Mouse (Mus musculus) adrenal gland, postnatal 4 days (tissue): Measurements from ENCODE around the gene Klhl41. TPM values are rescaled to one million over a fixed set of nuclear protein-coding genes. Genes with fewer than 3 reads are reported as not detected.

Experiments
- DNase-seq, 2 experiments: peaks; one replicate each; pipeline ENCODE4 v3.0.0; 2021 to 2022; ENCODE audit warnings: low spot score in 2 of 2, mixed read lengths in 2 of 2
- total RNA-seq, 2 experiments: library from RNA; stranded (reverse); gene quantifications; 2 replicates each; pipeline ENCODE4 v1.2.3; 2021

Gene Klhl41
- total RNA-seq, 2 experiments from 2014 or later, result 5.2 to 18.0 TPM

DNA sequence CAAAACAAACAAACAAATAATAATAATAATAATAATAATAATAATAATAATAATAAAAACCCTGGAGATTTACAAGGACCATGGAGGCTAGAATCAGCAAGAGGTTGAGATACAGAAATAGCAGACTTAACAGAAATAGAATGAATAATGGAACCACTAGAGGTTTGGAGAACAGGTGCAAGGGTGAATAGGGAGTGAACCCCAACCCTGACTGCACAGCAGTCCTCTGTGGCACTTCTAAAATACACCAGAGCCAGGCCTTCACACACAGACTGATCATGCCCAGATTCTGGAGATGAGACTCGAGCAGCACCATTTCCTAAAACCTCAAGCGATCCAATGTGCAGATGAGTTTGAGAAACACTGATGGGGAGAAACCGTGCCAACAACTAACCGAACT lies 12.0 kb downstream of the Klhl41 start:
- no peak for DNase-seq

DNA sequence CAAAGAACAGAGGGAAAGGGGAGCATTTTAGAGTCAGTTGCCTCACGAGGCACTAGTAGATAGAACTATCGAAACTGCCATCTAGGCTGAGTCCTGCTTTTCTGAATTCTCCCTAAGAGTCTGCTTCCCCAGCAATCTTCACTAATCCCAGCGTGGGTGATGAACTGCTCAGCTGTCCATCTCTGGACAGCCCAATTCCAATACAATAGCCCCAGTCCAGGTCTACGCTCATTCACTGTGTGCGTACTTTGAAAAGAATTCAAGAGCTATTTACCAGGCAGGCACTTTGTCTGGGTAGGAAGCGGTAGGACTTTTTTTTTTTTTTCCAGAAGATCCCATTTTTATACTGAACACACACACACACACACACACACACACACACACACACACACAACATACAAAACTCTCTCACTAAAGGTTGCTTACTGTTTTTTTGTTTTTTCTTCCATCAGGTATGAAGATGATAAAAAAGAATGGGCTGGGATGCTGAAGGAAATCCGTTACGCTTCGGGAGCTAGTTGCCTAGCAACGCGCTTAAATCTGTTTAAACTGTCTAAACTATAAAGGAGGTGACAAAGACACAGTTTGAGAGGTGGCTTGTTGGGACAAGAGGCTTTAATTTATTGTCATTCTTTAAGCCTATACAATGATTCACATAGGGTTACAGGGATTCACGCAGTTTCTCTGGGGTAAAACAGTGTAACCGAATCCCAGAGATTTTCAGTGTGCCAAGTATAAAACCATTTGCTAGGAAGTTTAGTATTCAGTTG lies 13.3 kb downstream of the Klhl41 start:
- DNase-seq, result no peak

DNA sequence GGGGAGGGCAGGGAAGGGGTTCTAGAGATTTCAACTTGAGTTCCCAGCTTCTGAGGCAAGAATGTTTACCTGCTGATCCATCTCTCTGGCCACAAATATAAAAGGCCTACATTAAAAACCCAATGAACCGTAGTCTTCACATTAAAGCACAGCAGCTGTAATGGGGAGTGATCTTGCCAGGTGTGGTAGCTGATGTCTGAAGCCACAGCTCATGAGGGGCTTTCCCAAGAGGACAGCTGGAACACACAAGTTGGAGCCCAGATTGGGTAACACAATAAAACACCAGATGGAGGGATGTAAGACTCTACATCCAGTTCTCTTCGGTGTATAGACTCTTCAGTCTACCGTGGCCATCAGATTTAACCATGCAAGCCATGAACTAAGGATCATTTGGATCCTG lies 14.6 kb downstream of the Klhl41 start:
- DNase-seq, result no peak

DNA sequence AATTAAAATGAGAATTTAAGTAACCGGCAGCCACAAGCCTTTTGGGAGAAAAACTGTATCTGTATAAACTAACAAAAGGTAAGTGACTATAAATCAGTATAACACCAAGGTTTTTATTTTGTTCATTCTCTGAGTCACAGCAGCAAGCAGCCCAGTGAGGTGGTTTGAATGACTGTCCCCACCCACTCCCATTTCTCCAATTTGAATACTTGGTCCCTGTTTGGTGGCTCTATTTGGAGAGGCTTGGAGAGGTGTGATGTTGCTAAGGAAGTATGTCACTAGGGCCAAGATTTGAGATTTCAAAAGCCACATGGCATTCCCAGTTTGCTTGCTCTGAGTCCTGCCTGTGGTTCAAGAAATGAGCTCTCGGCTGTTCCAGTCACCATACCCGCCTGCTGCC lies 20.3 kb downstream of the Klhl41 start:
- no peak for DNase-seq

- no peak for DNase-seq
These were observed 20.9 kb downstream of the Klhl41 start for GRCm38 (mm10) chr2:69690843-69691242.

- no peak for DNase-seq
These were observed 23.6 kb downstream of the Klhl41 start for GRCm38 (mm10) chr2:69693501-69693900.

- no peak for DNase-seq
These were observed 30.5 kb downstream of the Klhl41 start for GRCm38 (mm10) chr2:69700446-69700845.

DNA sequence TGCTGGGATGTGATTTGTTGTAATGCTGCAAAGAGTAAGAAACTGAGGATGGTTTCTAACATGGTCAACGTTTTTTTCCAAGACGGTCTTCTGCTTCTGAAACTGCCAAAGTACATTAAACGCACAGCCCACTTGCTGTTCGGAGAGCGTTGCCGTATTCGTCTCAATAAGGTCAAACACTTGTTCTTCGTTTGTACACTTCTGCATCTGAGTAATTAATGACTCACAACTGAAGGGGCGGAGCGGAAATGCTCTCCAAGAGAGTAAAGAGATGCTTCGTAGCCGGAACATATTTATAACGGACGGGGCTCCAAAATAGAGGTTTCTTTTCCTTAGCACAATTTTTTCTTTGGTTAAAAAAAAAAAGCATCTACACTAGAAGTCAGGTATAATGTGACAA lies 42.3 kb downstream of the Klhl41 start:
- DNase-seq, result no peak

DNA sequence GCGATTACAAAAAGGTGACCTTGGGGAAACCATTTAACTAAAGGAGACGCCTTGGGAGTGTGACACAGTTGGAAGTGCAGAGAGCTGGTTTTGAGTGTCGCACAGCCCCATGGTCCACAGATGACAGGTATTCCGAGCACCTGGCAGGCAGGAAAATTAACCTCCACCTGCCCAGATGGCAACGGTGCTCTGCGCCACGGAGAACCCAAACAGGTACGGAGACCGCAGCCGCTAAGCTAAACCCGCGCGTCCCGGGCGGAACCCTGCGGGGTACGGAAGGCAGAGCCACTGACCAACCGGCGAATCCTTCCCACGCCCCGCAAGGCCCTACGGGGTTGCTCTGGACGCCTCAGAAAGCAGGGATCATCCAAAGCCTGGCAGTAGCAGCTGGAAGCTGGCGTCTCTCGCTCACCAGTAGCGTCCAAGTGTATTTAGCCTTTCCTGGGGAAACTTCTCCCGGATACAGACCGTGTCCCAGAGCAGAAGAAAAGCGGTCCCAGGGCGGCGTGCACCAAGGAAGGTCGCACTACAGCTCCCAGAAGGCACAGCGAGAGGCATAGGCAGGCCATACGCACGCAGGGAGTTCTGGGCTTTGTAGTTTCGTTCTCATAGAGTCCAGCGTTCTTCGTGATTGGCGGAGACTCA lies 43.2 kb downstream of the Klhl41 start, which contains the start of gene Fastkd1:
TSS of gene Fastkd1 (minus strand) at position 536 of the 645 bp plus-strand sequence.
- DNase-seq, result peak; percentile 46 to 66

GRCm38 (mm10) chr2:69713626-69714014 lies 43.7 kb downstream of the Klhl41 start:
- no peak for DNase-seq

GRCm38 (mm10) chr2:69714126-69714525 lies 44.2 kb downstream of the Klhl41 start:
- no peak for DNase-seq

DNA sequence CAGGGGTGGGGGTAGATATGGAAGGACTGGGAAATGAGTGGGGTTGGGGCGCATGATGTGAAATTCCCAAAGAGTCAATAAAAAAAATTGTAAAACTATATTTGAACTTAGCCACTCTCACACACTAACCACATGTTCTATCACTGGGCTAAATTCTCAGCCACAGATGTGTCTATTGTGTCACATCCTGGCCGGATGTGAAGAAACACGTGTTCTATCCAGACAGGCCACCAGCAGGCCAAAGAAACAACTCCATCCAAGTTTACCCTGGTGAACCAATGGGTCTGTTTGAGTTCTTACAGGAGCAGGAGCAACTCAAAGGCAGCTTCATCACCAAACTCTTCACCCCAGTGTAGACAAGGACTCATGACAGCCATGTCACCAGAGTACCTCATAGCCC lies 46.6 kb downstream of the Klhl41 start:
- no peak for DNase-seq

DNA sequence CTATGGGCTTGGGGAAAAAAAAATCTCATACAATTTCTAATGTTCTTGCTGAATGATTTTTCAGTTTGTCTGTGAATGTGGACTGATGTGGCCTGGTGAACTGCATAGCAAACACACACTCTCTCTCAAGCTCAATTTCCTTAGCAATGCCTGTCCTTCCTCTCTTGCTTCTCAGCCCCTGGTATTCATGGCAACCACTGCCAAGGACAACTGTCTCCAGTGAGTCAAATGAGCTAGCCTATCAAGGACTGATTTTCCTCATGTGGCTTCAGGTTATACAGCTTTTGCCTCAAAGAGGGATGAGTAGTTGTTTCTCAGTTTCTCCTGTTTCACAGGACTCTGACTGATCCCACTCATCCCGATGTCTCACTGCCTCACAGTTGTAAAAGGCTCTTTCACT lies 49.2 kb downstream of the Klhl41 start:
- peak in 1 of 2 experiments; percentile 14 for DNase-seq

GRCm38 (mm10) chr2:69722273-69722649 lies 52.3 kb downstream of the Klhl41 start, which contains the start of gene Ppig:
Gene Ppig, plus strand, starts transcription at chr2:69722545.
- DNase-seq, result no peak

- DNase-seq, result peak; percentile 81
These were observed 53.0 kb downstream of the Klhl41 start for GRCm38 (mm10) chr2:69722650-69723518.

- DNase-seq, result no peak
These were observed 53.6 kb downstream of the Klhl41 start for GRCm38 (mm10) chr2:69723519-69723825.

Other genes starting within 250 kb of the Klhl41 start
- 10 to 100 TPM in 1 of 2 experiments, 1 to 10 TPM in 1; 2.0 to 40.1 TPM for gene Lrp2, start 84.1 kb upstream of the Klhl41 start, total RNA-seq
- 10 to 100 TPM; 11.1 to 11.7 TPM for gene Bbs5, start 22.9 kb upstream of the Klhl41 start, total RNA-seq
- 10 to 100 TPM; 23.4 to 26.9 TPM for gene Fastkd1, start 43.4 kb downstream of the Klhl41 start, total RNA-seq
- gene Ppig, start 52.4 kb downstream of the Klhl41 start, total RNA-seq, result 10 to 100 TPM; 89.5 to 95.0 TPM
- gene Ccdc173, start 119.5 kb downstream of the Klhl41 start, total RNA-seq, result 1 to 10 TPM; 2.7 to 3.0 TPM
- gene Phospho2, start 119.5 kb downstream of the Klhl41 start, total RNA-seq, result 10 to 100 TPM; 14.7 to 17.4 TPM
- gene Klhl23, start 151.8 kb downstream of the Klhl41 start, total RNA-seq, result 10 to 100 TPM; 25.8 to 26.8 TPM
- 100 to 1,000 TPM; 196 to 224 TPM for gene Ssb, start 191.4 kb downstream of the Klhl41 start, total RNA-seq
- gene Mettl5, start 215.5 kb downstream of the Klhl41 start, total RNA-seq, result 10 to 100 TPM; 26.0 to 27.1 TPM
- gene Ubr3, start 227.1 kb downstream of the Klhl41 start, total RNA-seq, result 10 to 100 TPM; 72.6 to 78.7 TPM